Mouse (Mus musculus) frontal cortex, postnatal 36 days (tissue): ENCODE measurements at regions not wholly inside any gene's neighbourhood (a gene's known extent, or its start where the extent isn't known, plus 50 kb on each side); places are given as distances from the start of the nearest gene placed in this dataset.

Experiments used
- DNase-seq, 2 experiments: peaks; one replicate each; pipeline ENCODE4 v3.0.0; 2022; ENCODE audit warnings: low spot score in 2 of 2

GRCm38 (mm10) chr13:7691232-7691631 is 511.4 kb upstream of the Adarb2 start:
- no peak for DNase-seq

- DNase-seq, result no peak
These were observed 504.9 kb upstream of the Adarb2 start for GRCm38 (mm10) chr13:7697647-7698365.

DNA sequence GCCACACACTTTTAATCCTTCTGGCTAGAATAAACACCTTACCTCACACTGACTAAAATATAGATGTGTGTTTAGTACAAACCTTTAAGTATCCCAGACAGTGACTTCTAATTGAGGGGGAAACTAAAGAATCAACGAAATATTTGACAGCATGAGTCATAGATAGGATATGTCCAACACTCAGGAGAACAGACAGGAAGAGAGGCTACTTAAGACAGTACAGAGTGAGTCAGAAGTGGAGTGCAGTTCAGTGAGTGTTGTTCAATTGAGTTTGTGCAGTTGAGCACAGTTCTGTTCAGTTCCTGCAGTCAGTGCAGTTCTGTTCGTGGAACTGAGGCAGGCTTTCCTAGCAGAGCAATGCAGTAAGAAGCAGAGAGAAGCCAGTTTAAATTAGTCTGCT is 481.1 kb upstream of the Adarb2 start:
- no peak for DNase-seq

GRCm38 (mm10) chr13:7749688-7750087 is 453.0 kb upstream of the Adarb2 start:
- DNase-seq, result peak; percentile 12 to 52

GRCm38 (mm10) chr13:7785252-7785651 is 417.4 kb upstream of the Adarb2 start:
- DNase-seq, result no peak

DNA sequence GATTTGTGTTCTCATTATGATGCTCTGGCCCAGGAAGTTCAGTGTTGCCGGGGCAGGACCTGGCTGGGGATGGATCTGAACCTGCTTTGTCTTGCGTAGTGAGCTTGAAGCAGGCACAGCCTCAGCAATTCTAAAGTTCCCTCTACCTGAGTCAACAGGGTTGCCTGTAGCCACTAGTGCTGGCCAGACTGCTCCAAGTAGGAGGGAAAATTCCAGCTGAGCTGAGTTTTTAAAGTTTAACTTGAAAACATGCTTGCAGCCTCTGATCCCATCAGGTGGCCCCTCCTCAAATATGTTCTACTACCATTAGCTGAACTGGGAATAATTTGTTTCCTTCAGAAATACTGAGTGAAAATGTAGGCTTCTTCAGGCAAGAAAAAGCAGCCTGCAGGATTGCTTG is 412.6 kb upstream of the Adarb2 start:
- no peak for DNase-seq
